Mouse (Mus musculus): ENCODE measurements around the gene Mal.

The Mal gene

DNA sequence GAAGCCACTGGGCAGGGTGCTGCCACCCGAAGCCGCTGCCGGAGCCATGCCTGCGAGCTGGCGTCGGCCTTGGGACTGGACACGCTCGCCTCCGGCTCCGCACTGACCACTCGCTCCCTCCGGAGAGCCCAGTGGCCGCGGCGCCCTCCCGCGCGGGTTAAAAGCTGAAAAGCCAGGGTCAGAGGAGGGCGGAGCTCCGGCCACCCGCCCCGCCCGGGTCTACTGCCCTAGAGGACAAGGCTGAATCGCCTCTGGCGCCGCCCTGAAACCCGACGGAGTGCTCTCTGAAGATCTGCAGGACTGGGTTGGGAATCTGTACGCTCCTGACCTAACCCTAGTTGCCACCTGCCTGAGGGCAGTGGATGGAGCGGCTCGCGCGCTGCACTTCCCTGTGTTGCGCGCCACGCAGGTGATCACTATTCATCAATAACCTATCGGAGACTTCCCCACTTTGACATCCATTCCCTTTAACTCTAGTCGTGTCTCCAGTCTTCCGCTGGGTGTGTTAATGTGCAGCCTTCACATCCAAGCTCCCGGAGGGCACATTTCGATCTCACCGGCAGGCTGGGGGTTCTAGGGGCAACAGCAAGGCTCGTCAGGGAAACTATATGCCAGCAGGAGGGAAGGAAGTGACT, at the start of gene Mal:
TSS of gene Mal (minus strand) at position 610 of the 635 bp plus-strand sequence.
- WGBS: 1% methylated on average over 43 of the region's 43 CpGs

DNA sequence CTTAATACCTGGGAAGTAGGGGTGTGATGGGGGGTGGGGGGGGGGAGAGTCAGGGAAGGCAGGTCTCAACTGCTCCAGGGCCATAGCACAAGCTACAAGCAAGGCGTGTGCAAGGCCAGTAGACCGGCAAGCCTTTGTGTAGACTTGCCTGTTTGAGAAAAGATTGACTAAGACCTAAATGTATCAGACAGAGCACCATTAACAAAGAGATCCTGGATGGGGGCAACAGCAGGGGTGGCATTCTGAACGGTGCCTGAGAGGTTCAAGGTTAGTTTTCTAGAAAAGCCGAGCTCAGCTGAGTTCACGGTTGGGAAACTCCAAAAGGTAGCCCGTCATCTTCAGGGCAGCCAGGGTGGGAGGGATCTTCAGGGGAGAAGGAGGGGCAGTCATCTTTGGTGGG, 48.8 kb upstream of the Mal start:
- 88% methylated on average over 6 of the region's 6 CpGs for WGBS

DNA sequence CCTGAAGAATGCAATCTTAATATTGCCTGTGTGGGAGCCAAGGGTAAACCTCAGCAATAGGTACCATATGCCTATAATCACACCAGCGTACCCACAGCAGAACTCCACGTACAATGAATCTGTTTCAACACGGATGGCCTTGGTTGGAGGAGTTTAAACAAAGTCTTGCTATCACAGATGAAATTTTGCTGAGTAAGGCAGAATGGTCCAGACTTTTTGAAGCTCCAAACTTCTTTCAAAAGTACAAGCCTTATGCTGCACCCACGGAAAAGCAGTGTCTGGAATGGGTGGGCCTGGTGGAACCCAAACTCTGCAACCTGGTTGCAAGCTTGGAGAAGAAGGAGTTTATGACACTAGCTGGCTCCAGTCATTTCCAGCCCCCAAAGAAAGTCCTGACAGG, 32.7 kb upstream of the Mal start:
- WGBS: 88% methylated on average over 4 of the region's 4 CpGs

DNA sequence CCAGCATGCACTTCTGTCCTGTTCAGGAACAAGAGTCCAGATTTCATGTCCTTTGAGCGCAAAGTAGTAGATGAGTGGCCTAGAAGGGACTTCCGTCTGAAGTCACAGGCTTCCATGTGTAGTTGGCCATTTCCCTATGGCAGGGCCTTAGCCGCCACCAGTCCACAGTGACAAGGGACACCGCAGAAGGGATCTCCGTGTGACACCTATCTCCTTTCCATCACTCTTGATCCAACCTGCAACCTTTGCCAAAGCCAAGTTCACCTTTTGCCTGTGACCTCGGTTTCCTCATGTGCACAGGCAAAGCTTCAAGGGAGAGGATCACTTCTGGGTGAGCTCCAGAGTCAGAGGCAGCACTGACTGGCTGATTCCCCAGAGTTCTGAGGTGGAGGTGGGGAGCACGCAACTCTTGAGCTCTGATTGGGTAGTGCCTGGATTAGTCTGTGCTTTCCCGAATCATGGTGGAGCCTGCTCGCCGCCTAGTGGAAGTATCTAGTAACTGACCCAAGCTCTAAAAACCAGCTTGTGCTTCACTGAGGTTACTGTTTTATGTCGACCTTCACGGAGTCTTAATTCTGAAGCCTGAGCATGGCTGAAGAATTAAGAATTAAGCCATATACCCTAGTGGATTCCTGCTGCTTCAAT, 27.3 kb upstream of the Mal start:
- WGBS: 39% methylated on average over 12 of the region's 12 CpGs

DNA sequence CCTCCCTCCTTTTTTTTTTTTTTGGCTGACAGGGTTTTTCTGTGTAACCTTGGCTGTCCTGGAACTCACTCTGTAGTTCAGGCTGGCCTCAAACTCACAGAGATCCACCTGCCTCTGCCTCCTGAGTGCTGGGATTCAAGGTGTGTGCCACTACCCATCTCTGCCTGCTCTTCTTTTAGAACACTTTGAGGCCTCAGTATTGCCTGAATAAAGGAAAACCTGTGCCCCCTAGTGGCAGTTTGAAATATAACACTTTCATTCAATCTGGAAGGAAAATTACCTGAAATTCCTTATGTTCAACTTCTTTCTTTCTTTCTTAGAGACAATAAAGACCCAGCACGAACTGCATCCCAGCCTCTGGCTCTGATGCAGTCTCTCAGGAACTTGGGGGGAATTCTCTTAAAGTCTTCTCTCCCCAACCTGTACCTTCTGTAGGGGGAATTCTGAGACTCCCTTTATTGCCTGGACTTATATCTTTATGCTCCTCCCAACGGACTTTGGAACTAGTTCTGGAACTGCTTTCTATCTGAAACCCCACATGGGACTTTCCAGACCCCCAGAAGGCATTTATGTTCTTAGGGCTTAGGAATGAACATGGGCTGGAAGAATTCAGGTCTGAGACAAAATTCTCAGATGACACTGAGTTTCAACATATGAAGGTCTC, 11.5 kb upstream of the Mal start:
- 26% methylated on average over 2 of the region's 2 CpGs for WGBS

DNA sequence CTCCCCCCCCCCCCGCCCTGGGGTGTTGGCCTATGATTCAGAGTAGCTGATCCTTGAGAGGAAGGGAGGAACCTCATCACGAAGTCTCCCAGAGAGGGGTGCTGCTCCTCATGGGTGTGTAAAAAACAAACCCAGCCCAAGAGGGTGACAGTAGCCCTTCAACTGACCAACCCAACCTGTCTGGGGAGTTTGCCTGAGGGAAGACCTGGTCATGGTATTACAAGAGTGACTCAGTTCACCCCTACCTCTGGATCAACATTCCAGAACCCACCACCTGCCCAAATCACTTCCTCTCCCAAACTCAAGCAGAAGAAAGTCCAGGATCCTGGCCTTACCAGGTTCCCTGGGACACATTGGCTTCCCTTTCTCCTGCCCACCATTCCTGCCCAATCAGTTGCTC, 6.2 kb upstream of the Mal start:
- 63% methylated on average over 2 of the region's 2 CpGs for WGBS

DNA sequence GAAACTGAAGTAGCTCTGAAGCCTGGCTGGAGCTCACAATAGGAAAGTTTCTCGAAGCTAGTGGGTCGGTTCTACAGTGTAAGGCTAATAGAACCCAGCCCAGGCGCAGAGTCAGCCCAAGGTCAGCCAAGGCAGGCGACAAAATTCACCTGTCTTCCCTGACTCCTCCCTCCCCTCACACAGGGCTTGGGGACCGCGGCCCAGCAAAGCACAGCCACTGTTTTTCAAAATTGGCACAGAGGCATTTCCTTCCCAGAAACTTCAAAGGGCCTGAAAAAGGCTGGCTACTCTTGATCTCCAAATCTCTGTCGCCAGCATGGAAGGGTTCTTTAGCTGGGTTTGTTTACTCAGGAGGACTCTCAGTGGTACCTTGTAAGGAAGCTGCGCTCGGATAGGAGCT, 1.1 kb downstream of the Mal start:
- 19% methylated on average over 9 of the region's 9 CpGs for WGBS

DNA sequence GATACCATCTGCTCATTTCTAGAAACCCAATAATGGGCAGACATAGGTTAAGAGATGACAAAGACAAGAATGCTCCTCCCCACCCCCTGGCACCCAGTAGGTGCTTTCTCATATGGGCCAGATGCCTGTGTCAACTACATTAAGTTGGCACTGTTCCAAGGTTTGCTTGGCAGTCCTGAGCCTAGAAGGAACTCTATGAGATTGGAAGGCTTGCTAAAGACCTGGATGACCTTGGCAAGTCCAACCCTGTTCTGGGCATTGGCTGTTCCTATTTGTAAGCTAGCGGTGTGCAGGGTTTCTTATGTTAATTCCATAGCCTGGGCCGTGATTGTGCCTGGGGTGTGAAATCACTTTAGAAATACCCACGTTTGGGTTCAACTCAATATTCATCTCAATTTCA, 1.7 kb downstream of the Mal start:
- WGBS: 53% methylated on average over 3 of the region's 3 CpGs

DNA sequence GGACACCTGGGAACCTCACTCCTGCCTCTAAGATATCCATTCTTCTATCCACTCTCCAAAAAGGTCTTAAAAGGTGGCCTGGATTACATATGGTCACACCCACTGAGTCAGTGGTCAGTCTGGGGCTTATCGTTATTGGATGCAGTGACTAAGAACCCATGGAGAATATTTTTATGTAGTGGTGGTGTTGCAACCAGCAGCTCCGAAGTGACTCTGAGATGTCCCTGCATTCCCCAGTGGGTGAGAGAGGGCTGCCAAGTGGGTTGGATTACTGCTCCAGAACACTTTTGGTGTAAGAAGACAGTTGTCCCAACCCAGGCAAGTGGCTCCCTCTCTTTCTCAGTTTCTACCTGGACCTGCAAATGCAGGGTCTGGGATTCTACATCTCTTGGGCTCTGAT, 3.7 kb downstream of the Mal start:
- WGBS: 79% methylated on average over 2 of the region's 2 CpGs

DNA sequence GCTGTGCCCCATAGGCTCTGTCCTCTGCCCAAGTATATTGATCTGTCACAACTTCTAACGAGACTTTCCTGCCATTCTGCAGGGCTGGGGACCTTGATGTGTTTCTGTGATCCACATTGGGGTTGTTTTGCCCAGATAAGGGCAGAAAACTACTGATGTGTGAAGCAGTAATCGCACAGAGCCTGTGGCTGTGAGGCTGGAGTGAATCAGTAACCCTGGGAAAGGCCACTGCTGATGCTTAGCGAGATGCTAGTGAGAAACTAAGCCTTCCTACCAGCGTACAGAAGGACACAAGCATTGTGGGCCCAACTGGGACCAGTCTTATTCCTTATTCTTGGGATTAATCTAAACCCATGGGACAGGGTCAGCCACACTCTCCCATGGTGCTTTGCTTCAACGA, 4.9 kb downstream of the Mal start:
- 77% methylated on average over 5 of the region's 5 CpGs for WGBS

DNA sequence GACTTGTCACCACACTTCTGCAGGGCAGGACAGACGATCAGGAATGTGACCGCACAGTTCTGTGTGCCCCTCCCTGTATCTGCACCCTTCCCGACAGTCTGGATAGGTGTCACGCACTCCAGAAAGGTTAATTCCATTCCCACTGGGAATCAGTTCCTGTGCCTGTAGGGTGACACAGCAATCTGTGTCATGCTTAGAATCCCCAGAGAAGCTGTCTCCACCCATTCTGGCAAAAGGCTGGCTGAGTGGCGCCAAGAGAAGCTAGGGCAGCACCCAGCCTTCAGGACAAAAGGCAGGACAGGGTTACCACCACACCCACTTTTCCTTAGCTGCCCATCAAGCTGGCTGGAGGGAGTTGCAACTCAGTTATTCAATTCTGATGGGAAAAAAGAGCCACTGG, 6.6 kb downstream of the Mal start:
- 67% methylated on average over 5 of the region's 5 CpGs for WGBS

DNA sequence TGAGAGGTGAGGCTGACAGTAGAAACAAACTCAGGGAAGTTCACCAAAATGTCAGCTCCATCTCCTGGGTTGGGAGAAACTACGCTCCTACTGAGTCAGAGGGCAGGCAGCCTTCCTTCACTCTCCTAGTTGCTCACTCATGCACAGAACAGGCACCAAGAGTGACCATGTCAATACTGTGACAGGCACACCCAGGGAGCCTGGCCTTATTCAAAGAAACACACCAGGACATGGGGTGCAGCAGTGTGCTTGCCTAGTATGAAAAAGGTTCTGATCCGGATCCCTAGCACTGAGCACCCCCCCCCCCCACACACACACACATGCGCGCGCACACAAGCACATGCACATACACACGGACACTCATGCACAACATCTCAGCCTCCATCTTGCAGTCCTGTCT, 8.3 kb downstream of the Mal start:
- 89% methylated on average over 6 of the region's 6 CpGs for WGBS

DNA sequence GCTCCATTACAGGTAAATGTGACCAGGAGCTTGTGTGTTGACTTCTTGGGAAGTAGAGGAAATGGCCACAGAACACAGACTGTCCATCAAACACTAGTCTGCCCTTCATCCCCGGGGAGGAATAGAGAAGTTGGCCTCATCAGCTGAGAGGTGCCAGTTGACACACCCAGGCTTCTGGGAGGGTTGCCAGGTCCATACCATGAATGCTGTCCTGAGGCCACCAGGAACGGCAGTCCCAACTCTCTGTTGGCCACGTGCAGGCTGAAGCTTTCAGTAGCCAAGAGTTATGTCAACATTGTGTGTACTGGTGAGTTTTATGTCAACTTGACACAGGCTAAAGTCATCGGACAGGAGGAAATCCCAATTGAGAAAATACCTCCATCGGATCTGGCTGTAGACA, 9.6 kb downstream of the Mal start:
- 66% methylated on average over 5 of the region's 5 CpGs for WGBS

DNA sequence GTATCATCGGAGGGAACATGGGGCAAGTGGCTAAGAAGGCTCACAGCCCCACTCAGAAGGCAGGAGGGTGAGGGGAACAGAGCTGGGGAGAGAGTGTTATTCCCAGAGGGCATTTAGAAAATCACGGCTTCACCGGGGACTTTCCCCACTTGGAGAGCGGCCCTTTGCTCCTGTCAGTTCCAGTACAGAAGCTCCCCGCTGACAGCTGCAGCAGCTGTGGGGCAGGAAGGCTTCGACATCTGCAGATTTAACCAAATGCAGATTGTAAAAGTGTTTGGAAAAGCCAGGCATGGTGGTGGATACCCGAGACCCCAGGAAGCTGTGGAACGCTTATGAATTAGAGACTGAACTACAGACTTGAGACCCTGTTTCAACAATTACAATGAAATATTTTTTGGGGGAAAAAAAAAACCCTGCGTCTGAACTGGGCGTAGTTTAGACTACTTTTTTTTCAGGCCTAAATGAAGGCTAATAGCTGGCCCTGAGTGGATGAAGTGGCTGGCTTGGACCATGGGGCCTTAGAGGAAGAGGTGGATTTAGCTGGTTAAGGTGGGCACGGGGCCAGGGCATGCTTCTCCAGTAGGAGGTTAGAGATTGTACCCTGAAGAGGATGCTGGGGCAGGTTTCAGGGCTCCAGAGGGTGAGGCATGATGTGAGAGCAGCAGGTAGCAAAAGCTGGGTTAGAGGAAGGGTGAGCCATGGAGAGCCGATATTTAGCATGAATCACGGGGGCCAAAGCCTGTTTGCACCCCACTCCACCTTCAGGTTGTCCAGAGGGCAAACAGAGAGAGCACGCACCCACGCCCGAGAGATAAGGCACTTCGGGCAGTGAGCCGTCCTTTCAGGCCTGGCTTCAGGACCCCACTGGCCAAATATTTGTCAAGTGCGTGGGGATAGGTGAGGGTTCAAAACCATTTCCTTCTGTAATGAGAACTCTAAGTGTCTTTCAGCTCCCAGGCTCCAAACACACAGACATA, 12.5 kb downstream of the Mal start:
- WGBS: 75% methylated on average over 19 of the region's 19 CpGs

DNA sequence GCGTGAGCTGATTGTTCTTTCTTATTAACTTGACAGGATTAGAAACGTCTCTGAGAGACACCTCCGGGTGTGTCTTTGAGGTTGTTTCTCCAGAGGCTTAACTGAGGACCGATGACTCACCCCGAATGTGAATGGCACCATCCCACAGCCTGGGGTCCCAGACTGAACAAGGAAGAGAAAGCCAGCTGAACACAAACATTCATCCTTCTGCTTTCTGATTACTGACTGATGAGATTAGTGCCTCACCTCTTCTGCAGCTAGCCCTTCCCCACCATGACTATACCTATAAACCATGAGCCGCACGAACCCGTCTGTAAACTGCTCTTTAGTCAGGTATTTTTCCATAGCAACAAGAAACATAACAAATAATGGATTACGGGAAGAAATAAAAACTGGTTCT, 17.5 kb downstream of the Mal start:
- WGBS: 60% methylated on average over 9 of the region's 9 CpGs

DNA sequence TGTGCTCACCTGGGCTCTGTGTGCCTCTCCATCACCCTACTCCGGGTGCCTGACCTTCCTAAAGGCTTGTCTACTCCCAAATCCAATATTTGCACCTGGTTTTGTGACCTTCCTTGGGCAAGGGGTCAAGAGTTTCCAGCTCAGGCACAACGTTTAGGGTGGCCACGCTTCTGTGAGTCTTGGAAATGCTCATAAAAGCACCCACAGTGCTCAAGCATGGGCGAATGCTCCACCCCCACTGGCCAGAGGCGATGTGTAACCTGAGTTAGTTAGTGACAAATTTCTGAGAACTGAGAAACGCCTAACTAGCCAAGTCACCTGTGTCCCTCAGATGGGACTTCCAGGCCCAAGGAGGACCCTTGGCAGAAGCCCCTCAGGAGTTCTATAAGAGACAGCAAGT, 20.9 kb downstream of the Mal start:
- 82% methylated on average over 6 of the region's 6 CpGs for WGBS

DNA sequence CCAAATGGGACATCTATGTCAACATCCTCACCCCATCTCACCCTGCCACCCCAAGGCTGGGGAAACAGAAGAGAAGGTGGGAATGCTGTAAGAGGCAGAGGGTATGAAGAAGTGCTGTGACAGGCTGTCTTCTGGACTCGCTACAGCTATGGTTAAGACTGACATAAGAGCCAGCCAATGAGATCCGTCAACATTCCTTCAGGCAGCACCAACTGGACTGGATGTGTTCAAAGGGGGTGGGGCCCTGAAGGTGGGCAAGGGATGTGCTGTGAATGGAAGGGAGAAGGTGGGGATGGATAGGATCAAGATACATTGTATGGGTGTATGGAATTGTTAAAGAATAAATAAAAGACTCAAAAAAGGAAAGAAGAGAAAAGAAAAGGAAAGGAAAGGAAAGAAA, 23.9 kb downstream of the Mal start:
- WGBS: 81% methylated on average over 2 of the region's 2 CpGs

DNA sequence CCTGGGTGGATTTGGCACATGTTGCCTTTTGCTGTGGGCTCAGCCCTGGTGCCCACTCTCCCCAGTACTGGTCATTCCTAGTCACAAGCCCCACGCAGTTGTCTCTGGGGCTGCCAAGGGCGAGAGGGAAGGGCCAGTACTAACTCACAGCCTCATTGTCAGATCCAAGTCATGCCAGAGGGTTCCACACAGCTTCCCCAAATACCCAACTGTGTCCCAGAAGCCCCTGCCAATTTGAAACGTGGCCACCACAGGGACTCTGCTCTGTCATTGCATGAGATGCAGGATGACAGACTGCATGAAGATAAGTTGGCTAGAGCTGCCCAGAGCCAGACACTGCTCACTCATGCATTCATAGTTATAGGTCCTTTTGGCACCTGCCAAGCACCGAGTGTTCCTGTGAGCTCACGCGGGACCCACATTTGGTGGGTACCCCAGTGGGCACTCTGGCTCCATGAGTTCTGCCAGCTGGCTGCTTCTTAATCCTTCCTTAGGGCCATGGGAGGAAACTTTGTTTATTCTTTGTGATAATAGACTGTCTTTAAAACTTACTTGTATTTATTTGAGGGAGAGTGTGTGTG, 28.4 kb downstream of the Mal start:
- WGBS: 48% methylated on average over 6 of the region's 6 CpGs

DNA sequence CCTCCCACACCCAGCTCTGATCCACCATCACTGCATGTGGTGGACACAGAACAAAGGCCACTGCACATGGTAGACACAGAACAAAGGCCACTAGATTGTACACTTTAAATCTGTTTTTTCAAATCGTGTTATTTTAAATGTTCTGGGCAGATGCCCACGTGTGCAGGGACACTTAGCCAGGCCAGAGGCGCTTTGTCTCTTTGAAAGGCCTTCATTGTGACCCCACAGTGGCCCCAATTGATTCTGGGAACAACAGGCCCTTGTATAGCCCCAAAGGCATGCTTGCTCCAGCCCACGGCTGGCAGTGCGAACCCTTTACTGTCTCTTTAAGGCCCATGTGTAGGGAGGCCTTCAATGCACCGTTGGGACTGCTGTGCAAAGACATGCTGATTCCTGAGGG, 29.1 kb downstream of the Mal start:
- 55% methylated on average over 6 of the region's 6 CpGs for WGBS

DNA sequence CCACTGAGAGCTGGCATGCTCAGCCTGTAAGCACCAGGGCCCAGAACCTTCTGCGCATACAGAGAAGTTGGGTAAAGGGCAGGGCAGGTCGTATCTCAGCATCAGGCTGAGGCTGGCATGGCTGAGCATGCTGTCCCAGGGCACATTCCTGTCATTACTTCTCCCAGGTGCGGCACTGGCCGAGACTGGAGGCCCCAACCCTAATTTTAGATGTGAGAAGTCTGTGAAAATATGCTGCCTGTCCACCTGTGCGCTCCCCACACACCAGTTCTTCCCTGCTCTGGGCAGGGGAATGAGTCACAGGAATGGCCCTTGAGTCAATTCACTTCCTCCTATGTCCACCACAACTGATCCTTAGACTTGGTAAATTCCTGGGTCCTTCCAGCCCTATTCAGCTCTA, 30.8 kb downstream of the Mal start:
- WGBS: 85% methylated on average over 5 of the region's 5 CpGs

DNA sequence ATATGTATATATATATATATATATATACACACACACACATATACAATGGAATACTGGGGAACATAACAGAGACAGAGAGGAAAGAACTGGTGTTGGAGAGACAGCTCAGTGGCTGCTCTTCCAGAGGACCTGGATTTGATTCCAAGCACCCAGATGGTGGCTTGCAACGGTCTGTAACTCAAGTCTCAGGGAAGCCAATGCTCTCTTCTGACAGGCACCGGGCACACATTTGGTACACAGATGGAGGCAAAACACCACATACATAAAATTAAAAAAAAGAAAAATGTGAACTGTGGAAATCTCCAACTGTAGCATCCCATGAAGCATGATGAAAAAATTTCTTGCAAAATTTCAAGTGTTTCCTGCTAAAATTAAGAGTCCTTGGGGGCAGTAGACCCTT, 31.7 kb downstream of the Mal start:
- WGBS: 54% methylated on average over 2 of the region's 2 CpGs

DNA sequence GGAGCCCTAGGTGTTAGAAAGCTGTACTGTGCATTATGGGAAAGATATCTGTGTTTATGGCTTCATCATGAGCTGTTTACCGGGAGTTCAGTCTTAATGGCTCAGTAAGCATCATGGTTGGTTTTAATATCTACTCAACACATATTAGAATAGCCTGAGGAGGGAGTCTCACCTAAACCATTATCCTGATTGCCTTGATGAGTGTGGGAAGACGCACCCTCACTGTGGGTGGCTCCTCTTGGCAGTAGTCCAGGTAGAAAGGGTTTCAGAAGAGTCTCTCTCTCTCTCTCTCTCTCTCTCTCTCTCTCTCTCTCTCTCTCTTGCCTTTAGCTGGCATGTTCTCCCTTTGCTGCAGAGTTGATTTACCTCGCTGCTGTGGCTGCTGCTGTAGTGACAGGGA, 34.4 kb downstream of the Mal start:
- WGBS: 57% methylated on average over 3 of the region's 3 CpGs

All from cerebral cortex, adult 2 months (tissue).